Mouse (Mus musculus): ENCODE measurements at regions not wholly inside any gene's neighbourhood (a gene's known extent, or its start where the extent isn't known, plus 50 kb on each side); places are given as distances from the start of the nearest gene placed in this dataset.

GRCm38 (mm10) chr10:117556027-117556789 lies 73.1 kb upstream of the Cpm start:
- DNase-seq (ENCODE audit: low spot score in 2 of 2), result no peak

DNA sequence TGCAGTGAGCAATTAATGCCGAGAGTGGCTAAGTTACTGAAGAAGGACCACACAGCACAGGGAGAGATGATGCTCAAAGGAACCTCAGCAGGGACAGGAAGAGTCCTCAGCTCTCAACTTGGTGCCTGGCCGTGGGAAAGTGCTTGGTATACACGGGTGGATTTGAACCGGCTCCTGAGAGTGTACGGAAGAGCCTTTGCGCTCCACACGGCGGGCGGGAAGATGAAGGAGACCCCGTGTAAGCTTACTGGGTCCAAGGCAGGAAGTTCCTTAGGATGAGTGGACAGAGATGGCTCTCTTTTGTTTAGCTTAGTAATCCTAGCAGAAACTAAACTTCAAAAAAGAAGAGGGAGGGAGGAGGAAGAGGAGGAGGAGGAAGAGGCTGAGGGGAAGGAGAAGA lies 73.8 kb upstream of the Cpm start:
- DNase-seq (ENCODE audit: low spot score in 2 of 2), result no peak

GRCm38 (mm10) chr10:117555044-117555443 lies 74.3 kb upstream of the Cpm start:
- DNase-seq (ENCODE audit: low spot score in 2 of 2), result no peak

- DNase-seq (ENCODE audit: low spot score in 2 of 2), result no peak
These were observed 74.8 kb upstream of the Cpm start for GRCm38 (mm10) chr10:117554533-117554932.

- no peak for DNase-seq (ENCODE audit: low spot score in 2 of 2)
These were observed 75.8 kb upstream of the Cpm start for GRCm38 (mm10) chr10:117553211-117554186.

DNA sequence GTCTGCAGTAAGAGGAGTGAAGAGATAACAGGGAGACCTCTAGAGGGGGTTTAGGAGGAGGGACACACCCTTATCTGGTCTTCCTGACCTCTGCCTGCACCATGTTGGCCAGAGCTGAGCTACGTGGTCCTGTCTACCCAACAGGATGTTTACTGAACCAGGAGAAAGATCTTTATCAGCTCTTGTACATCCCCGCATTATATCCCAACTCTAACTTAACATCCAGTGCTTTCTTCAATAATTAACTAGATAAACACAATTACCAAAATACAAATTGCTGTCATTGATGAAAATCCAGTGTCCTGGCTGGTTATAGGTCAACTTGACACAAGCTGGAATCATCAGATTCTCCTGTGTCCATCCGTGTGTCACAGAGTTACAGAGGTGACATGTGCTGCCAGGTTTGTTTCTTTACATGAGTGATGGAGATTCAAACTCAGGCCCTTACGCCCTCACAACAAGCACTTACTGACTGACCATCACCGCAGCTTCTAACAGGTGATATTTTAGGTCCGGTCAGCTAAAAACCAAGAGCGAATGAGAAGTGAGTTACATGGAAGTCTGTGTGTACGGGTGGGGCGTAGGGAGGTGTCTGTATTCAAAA lies 77.1 kb upstream of the Cpm start:
- no peak for DNase-seq (ENCODE audit: low spot score in 2 of 2)

- no peak for DNase-seq (ENCODE audit: low spot score in 2 of 2)
These were observed 77.9 kb upstream of the Cpm start for GRCm38 (mm10) chr10:117551234-117552048.

- DNase-seq (ENCODE audit: low spot score in 2 of 2), result no peak
These were observed 79.3 kb upstream of the Cpm start for GRCm38 (mm10) chr10:117549854-117550605.

DNA sequence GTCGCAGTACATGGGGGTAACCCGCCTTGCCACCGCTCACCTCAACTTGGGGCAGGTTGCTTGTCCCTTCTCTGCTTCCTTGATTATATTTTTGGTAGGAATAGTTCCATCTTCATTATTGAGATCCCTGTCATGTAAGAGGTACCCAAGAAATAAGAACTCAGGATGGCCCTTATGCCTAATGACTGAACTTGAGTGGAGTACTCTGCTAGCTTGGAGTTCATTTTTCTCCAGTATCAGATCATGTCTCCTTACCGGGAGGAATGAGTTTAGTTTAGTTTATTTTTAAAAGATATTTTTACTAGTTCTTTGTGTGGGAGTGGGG lies 79.8 kb upstream of the Cpm start:
- DNase-seq (ENCODE audit: low spot score in 2 of 2), result no peak

GRCm38 (mm10) chr10:117548775-117549505 lies 80.4 kb upstream of the Cpm start:
- DNase-seq (ENCODE audit: low spot score in 2 of 2), result no peak

DNA sequence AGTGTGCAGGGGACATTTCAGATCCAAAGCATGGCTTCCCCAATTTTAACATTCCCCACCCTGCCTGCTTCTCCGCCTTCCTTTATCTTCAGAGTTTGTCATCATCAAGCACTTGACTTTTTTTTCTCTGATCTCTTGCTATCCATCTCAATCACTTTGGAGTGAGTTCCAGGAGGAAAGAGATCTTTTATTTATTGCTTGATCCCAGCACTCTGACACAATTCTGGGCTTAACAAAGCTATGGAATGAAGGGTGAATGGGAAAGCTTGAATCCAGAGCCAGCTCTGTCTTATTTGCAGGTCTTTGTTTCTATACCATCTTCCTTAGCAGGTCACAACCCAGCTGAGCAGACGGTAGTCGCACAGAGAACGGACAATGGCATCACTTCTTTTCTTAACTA lies 81.0 kb upstream of the Cpm start:
- no peak for DNase-seq (ENCODE audit: low spot score in 2 of 2)

GRCm38 (mm10) chr10:117547275-117547674 lies 82.0 kb upstream of the Cpm start:
- no peak for DNase-seq (ENCODE audit: low spot score in 2 of 2)

DNA sequence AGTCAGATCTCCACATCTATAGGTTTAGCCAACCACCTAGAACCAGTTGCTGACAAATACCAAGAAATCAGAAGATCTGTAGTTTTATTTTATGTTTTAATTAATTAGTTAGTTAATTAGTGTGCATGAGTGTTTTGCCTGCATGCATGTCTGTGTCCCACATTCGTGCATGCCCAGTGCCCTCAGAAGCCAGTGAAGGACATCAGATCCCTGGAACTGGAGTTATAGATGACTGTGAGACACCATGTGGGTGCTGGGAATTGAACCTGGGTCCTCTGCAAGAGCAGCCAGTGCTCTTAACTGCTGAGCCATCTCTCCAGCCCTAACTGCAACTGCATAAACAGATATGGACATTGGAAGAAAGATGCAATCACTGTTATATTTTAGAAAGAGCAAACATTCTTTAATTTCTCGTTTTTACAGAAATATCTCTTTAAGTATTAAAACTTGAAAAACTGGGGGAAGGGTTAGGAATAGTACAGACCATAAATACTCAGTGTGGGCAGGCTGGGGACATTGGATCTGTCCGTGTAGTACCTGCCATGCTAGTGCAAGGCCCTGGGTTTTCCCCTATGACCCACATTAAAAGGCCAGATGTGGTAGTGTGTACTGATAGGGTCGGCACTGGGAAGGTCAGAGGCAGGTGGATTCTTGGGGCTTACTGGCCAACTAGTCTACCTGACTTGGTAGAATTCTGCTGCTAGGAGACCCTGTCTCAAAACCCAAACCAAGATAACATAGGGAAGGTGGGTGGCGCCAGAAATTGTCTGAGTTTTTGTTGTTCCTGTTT lies 83.3 kb upstream of the Cpm start:
- DNase-seq (ENCODE audit: low spot score in 2 of 2), result no peak

DNA sequence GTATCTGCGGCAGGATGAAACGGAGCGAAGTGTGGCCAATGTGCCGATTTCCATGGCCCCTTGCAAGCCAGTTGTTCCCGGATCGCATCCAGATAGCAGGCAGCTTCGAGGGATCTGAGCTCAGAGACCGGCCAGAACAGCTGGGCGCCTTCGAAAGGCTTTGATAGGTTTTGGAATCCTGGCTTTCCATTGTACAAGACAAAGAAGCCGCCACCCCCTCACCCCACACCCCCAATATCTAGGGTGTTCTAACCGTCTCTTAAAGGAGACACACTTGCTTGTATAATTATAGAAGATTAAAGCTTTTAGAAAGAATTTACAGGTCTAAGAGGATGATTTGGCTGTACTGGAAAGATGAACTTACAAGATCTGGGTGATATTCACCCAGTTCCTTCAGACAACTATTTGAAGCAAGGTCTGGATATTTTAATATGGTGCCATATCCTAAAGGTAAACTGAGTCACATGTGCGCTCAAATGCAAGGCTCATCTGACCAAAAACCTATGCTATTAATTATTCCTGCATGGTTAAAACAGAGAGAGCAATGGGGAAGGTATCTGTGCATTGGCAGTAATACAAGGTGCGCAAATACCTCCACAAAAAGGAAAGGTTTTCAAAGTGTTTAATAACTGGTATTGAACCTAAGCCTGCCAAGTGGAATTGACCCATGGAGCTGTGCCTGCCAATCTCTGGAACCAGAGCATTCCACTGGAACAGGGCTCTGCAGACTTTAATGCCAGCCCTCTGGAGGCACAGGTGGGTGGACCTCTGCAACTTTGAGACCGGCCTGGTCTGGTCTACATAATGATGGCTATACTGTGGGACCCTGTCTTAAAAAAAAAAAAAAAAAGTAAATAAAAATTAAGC lies 84.4 kb upstream of the Cpm start:
- no peak for DNase-seq (ENCODE audit: low spot score in 2 of 2)

- no peak for DNase-seq (ENCODE audit: low spot score in 2 of 2)
These were observed 85.2 kb upstream of the Cpm start for GRCm38 (mm10) chr10:117543995-117544679.

- no peak for DNase-seq (ENCODE audit: low spot score in 2 of 2)
These were observed 85.7 kb upstream of the Cpm start for GRCm38 (mm10) chr10:117543696-117543950.

GRCm38 (mm10) chr10:117542886-117543695 lies 86.2 kb upstream of the Cpm start:
- DNase-seq (ENCODE audit: low spot score in 2 of 2), result no peak

Data from right cerebral cortex, adult 2 months (tissue).